ENCODE assay signal across 18 mouse cellular contexts in genomic region chr4:118122078-118122477, GRCm38 (mm10). TPM values are rescaled to one million over a fixed set of nuclear protein-coding genes. Genes with fewer than 3 reads are reported as not detected.
DNase-seq lines count a peak whose midpoint lies in the region; ATAC-seq and TF ChIP-seq lines count a peak whose summit lies in the region.
"Had no signal": no experiment of that assay in that cellular context is flagged by ENCODE, and none has a peak within 500 bp of the region (broad histone marks: within the 10 kb centered on the region; RNA-seq: fewer than 3 reads in every experiment).

No protein-coding gene starts in this region.

- H3K9ac ChIP-seq in forebrain, postnatal 0 days, result no peak overlapping the region
- no peak overlapping the region for H3K9ac ChIP-seq in forebrain, embryonic 11.5 days (ENCODE audit: low read length)
- no peak overlapping the region for H3K9ac ChIP-seq in lung, embryonic 14.5 days
- H3K9ac ChIP-seq in kidney, embryonic 16.5 days (replicated peaks; ENCODE audit: low read length), result no peak overlapping the region
- H3K9ac ChIP-seq in stomach, postnatal 0 days (ENCODE audit: low read length), result no peak overlapping the region
- H3K9ac ChIP-seq: embryonic facial prominence, embryonic 13.5 days; forebrain, embryonic 15.5 days; hindbrain, embryonic 15.5 days; midbrain, embryonic 13.5 days had no signal

- ATAC-seq in forebrain, postnatal 0 days, result no peak
- no peak for ATAC-seq in forebrain, embryonic 11.5 days (replicated peaks; ENCODE audit: low FRiP score)
- no peak for ATAC-seq in lung, embryonic 14.5 days (ENCODE audit: insufficient read depth)
- peak; percentile 67; the same call in 1 of the 2 replicates for ATAC-seq in kidney, embryonic 16.5 days (ENCODE audit: low FRiP score, low TSS enrichment)
- no peak for ATAC-seq in stomach, postnatal 0 days (ENCODE audit: low FRiP score, low TSS enrichment)
- ATAC-seq: forebrain, embryonic 15.5 days; midbrain, embryonic 13.5 days had no signal

- H3K4me1 ChIP-seq in forebrain, postnatal 0 days (ENCODE audit: insufficient read depth), result no peaks in the 10 kb centered on the region
- H3K4me1 ChIP-seq in forebrain, embryonic 11.5 days (replicated peaks; ENCODE audit: control insufficient read depth, insufficient read depth, low read length), result no peaks in the 10 kb centered on the region
- no peaks in the 10 kb centered on the region for H3K4me1 ChIP-seq in lung, embryonic 14.5 days (ENCODE audit: insufficient read depth)
- H3K4me1 ChIP-seq in kidney, embryonic 16.5 days (ENCODE audit: insufficient read depth, low read length), result peaks cover 3% of the 10 kb centered on the region; the same call in 1 of the 2 replicates
- H3K4me1 ChIP-seq in stomach, postnatal 0 days (replicated peaks; ENCODE audit: control insufficient read depth, insufficient read depth), result no peaks in the 10 kb centered on the region
- H3K4me1 ChIP-seq: hindbrain, embryonic 15.5 days; midbrain, embryonic 13.5 days had no signal

- H3K27me3 ChIP-seq in forebrain, postnatal 0 days (ENCODE audit: insufficient read depth, low read length), result no peaks in the 10 kb centered on the region
- no peaks in the 10 kb centered on the region for H3K27me3 ChIP-seq in forebrain, embryonic 11.5 days (ENCODE audit: control insufficient read depth, insufficient read depth, low read length)
- H3K27me3 ChIP-seq in lung, embryonic 14.5 days (ENCODE audit: insufficient read depth, low read length), result no peaks in the 10 kb centered on the region
- no peaks in the 10 kb centered on the region for H3K27me3 ChIP-seq in kidney, embryonic 16.5 days (ENCODE audit: insufficient read depth, low read length)
- no peaks in the 10 kb centered on the region for H3K27me3 ChIP-seq in stomach, postnatal 0 days (ENCODE audit: control insufficient read depth, insufficient read depth, low read length)
- H3K27me3 ChIP-seq: embryonic facial prominence, embryonic 13.5 days; forebrain, embryonic 15.5 days; hindbrain, embryonic 15.5 days; midbrain, embryonic 13.5 days; Patski had no signal

- H3K4me2 ChIP-seq in forebrain, postnatal 0 days (ENCODE audit: low read depth), result no peak overlapping the region
- H3K4me2 ChIP-seq in forebrain, embryonic 11.5 days (ENCODE audit: low read depth, low read length, severe bottlenecking), result no peak overlapping the region
- no peak overlapping the region for H3K4me2 ChIP-seq in lung, embryonic 14.5 days
- H3K4me2 ChIP-seq in kidney, embryonic 16.5 days (replicated peaks; ENCODE audit: low read depth, low read length), result no peak overlapping the region
- no peak overlapping the region for H3K4me2 ChIP-seq in stomach, postnatal 0 days (replicated peaks; ENCODE audit: low read depth)
- H3K4me2 ChIP-seq: embryonic facial prominence, embryonic 13.5 days; forebrain, embryonic 15.5 days; hindbrain, embryonic 15.5 days; midbrain, embryonic 13.5 days had no signal

- H3K27ac ChIP-seq in forebrain, postnatal 0 days (ENCODE audit: low read depth, low read length), result 0 out of 2 replicates have a peak overlapping the region, but pooled peaks have one; percentile 35
- H3K27ac ChIP-seq in forebrain, embryonic 11.5 days (ENCODE audit: low read depth, low read length), result no peak overlapping the region
- H3K27ac ChIP-seq in lung, embryonic 14.5 days (ENCODE audit: low read depth), result no peak overlapping the region
- no peak overlapping the region for H3K27ac ChIP-seq in kidney, embryonic 16.5 days (ENCODE audit: low read length)
- no peak overlapping the region for H3K27ac ChIP-seq in stomach, postnatal 0 days (replicated peaks)
- H3K27ac ChIP-seq: forebrain, embryonic 15.5 days; heart, adult 2 months; hindbrain, embryonic 15.5 days; macrophage; midbrain, embryonic 13.5 days had no signal

- no peaks in the 10 kb centered on the region for H3K36me3 ChIP-seq in forebrain, postnatal 0 days (ENCODE audit: insufficient read depth)
- no peaks in the 10 kb centered on the region for H3K36me3 ChIP-seq in forebrain, embryonic 11.5 days (ENCODE audit: control insufficient read depth, insufficient read depth, low read length)
- no peaks in the 10 kb centered on the region for H3K36me3 ChIP-seq in lung, embryonic 14.5 days (ENCODE audit: insufficient read depth)
- H3K36me3 ChIP-seq in kidney, embryonic 16.5 days (ENCODE audit: insufficient read depth, low read length), result no peaks in the 10 kb centered on the region
- H3K36me3 ChIP-seq in stomach, postnatal 0 days (ENCODE audit: control insufficient read depth, insufficient read depth, low read length), result no peaks in the 10 kb centered on the region
- H3K36me3 ChIP-seq: forebrain, embryonic 15.5 days; hindbrain, embryonic 15.5 days; midbrain, embryonic 13.5 days had no signal

- no peak overlapping the region for H3K4me3 ChIP-seq in forebrain, postnatal 0 days (ENCODE audit: low read depth, low read length)
- no peak overlapping the region for H3K4me3 ChIP-seq in forebrain, embryonic 11.5 days (ENCODE audit: low read depth, low read length)
- no peak overlapping the region for H3K4me3 ChIP-seq in lung, embryonic 14.5 days (ENCODE audit: low read depth, low read length)
- no peak overlapping the region for H3K4me3 ChIP-seq in kidney, embryonic 16.5 days (ENCODE audit: low read length)
- H3K4me3 ChIP-seq in stomach, postnatal 0 days (ENCODE audit: low read depth, low read length), result no peak overlapping the region
- H3K4me3 ChIP-seq: embryonic facial prominence, embryonic 13.5 days; forebrain, embryonic 15.5 days; heart, adult 2 months; hindbrain, embryonic 15.5 days; midbrain, embryonic 13.5 days had no signal

- TF ChIP-seq CTCF in forebrain, postnatal 0 days (IDR thresholded peaks at IDR 0.05; ENCODE audit: low read depth), result no peak
- no peak for TF ChIP-seq CTCF in lung, embryonic 14.5 days (IDR thresholded peaks at IDR 0.05; ENCODE audit: low read depth)
- no peak for TF ChIP-seq CTCF in stomach, postnatal 0 days (IDR thresholded peaks at IDR 0.05; ENCODE audit: low read depth)

- DNase-seq in forebrain, postnatal 0 days, result no peak
- DNase-seq in forebrain, embryonic 11.5 days (ENCODE audit: low spot score), result no peak
- peak; percentile 22 for DNase-seq in lung, embryonic 14.5 days
- no peak for DNase-seq in lung, postnatal 14 days
- DNase-seq in stomach, postnatal 0 days (ENCODE audit: low spot score), result peak; percentile 49
- DNase-seq in adrenal gland, adult (ENCODE audit: inconsistent age in 2 of 2, low spot score in 1 of 2), result no peak
- DNase-seq in adipocyte (ENCODE audit: low spot score), result no peak
- DNase-seq: B cell, adult 2 months; cerebellum, adult 18-20 months; heart, adult 2 months; right cerebral cortex, postnatal 14 days had no signal

- TF ChIP-seq EP300 in stomach, postnatal 0 days (optimal IDR thresholded peaks at IDR 0.05), result no peak

- 54% methylated on average over 10 of the region's 10 CpGs for WGBS in forebrain, postnatal 0 days
- whole genome bisulfite sequencing in forebrain, embryonic 11.5 days, result 89% methylated on average over 10 of the region's 10 CpGs
- WGBS in lung, embryonic 14.5 days, result 64% methylated on average over 10 of the region's 10 CpGs
- WGBS in kidney, embryonic 16.5 days, result 74% methylated on average over 10 of the region's 10 CpGs
- WGBS in stomach, postnatal 0 days, result 50% methylated on average over 10 of the region's 10 CpGs

- H3K9me3 ChIP-seq in forebrain, postnatal 0 days (ENCODE audit: low read length), result no peaks in the 10 kb centered on the region
- no peaks in the 10 kb centered on the region for H3K9me3 ChIP-seq in forebrain, embryonic 11.5 days (ENCODE audit: control insufficient read depth, low read length)
- H3K9me3 ChIP-seq in lung, embryonic 14.5 days (ENCODE audit: low read depth, low read length), result no peaks in the 10 kb centered on the region
- no peaks in the 10 kb centered on the region for H3K9me3 ChIP-seq in kidney, embryonic 16.5 days (ENCODE audit: low read length)
- H3K9me3 ChIP-seq in stomach, postnatal 0 days (ENCODE audit: control insufficient read depth, low read length), result no peaks in the 10 kb centered on the region
- H3K9me3 ChIP-seq: embryonic facial prominence, embryonic 13.5 days; forebrain, embryonic 15.5 days; hindbrain, embryonic 15.5 days; midbrain, embryonic 13.5 days had no signal

RNA-seq across cellular contexts. Expression of gene St3gal3, which starts 12.6 kb away (rescaled TPM):
- total RNA-seq in forebrain, postnatal 0 days (2014; rRNA removed), result 32.6 and 36.1 TPM in 2 replicates
- polyA plus RNA-seq in forebrain, postnatal 0 days (2015; fragmentation: Nextera tagmentation; extraction: Ambion mirVana), result 11.2 and 11.3 TPM in 2 replicates
- polyA plus RNA-seq in forebrain, embryonic 11.5 days (2014; fragmentation: Nextera tagmentation; extraction: Ambion mirVana), result 7.6 and 8.5 TPM in 2 replicates
- polyA plus RNA-seq in lung, embryonic 14.5 days (2014; fragmentation: Nextera tagmentation; extraction: Ambion mirVana), result 4.2 and 6.3 TPM in 2 replicates
- polyA plus RNA-seq in kidney, embryonic 16.5 days (2015; fragmentation: Nextera tagmentation; extraction: Ambion mirVana), result 8.7 and 9.2 TPM in 2 replicates
- 3.0 and 3.2 TPM in 2 replicates for polyA plus RNA-seq in stomach, postnatal 0 days (2015; fragmentation: Nextera tagmentation; extraction: Ambion mirVana)

RNA-seq across cellular contexts. Expression of gene Kdm4a, which starts 57.8 kb away (rescaled TPM):
- total RNA-seq in forebrain, postnatal 0 days (2014; rRNA removed), result 96.5 and 122 TPM in 2 replicates
- 29.7 and 39.0 TPM in 2 replicates for polyA plus RNA-seq in forebrain, postnatal 0 days (2015; fragmentation: Nextera tagmentation; extraction: Ambion mirVana)
- polyA plus RNA-seq in forebrain, embryonic 11.5 days (2014; fragmentation: Nextera tagmentation; extraction: Ambion mirVana), result 62.3 and 67.9 TPM in 2 replicates
- polyA plus RNA-seq in lung, embryonic 14.5 days (2014; fragmentation: Nextera tagmentation; extraction: Ambion mirVana), result 43.3 and 45.0 TPM in 2 replicates
- polyA plus RNA-seq in kidney, embryonic 16.5 days (2015; fragmentation: Nextera tagmentation; extraction: Ambion mirVana), result 40.5 and 40.9 TPM in 2 replicates
- polyA plus RNA-seq in stomach, postnatal 0 days (2015; fragmentation: Nextera tagmentation; extraction: Ambion mirVana), result 14.4 and 14.6 TPM in 2 replicates

Comparison
In these comparisons a context has a peak if more than half of its experiments do, and no peak if none do; other contexts are left out.
1. DNase-seq: peak in lung, embryonic 14.5 days (single experiment) and stomach, postnatal 0 days (single experiment); none in forebrain, postnatal 0 days (single experiment), forebrain, embryonic 11.5 days (single experiment), lung, postnatal 14 days (single experiment), adrenal gland, adult (0 of 2) and adipocyte (single experiment).